Mouse (Mus musculus) neural tube, embryonic 15.5 days (tissue): ENCODE data around the gene Sltm. TPM values are rescaled to one million over a fixed set of nuclear protein-coding genes. Genes with fewer than 3 reads are reported as not detected.
A peak's percentile ranks its signal among the peaks of the same experiment; 100 is the strongest.
"Not testable (repeated sequence)": the region's sequence is repeated elsewhere in the genome, so short reads cannot be mapped to it uniquely, and the experiment has no call there.

Source experiments
- ATAC-seq: fragments of 200-750 bp; cut with Nextera tagmentation; 2 replicates; pipeline ENCODE4 v1.8.0; 2017; ENCODE audit warnings: mild to moderate bottlenecking, moderate TSS enrichment, moderate library complexity; ENCODE audit not compliant: low FRiP score
- H3K27ac ChIP-seq: fragments of 300-500 bp; sonication (generic); replicated peaks from 2 replicates; pipeline ENCODE4 v1.5.1; 2015; ENCODE audit warnings: mild to moderate bottlenecking, inconsistent platforms
- H3K27me3 ChIP-seq: fragments of 300-500 bp; sonication (generic); replicated peaks from 2 replicates; pipeline ENCODE4 v1.6.1; 2015; ENCODE audit warnings: inconsistent platforms
- H3K36me3 ChIP-seq: fragments of 300-500 bp; sonication (generic); 2 replicates; pipeline ENCODE4 v1.6.1; 2015; ENCODE audit warnings: inconsistent platforms
- H3K4me1 ChIP-seq: fragments of 300-500 bp; sonication (generic); 2 replicates; pipeline ENCODE4 v1.6.1; 2015; ENCODE audit warnings: inconsistent platforms
- H3K4me2 ChIP-seq: fragments of 300-500 bp; sonication (generic); 2 replicates; pipeline ENCODE4 v1.6.1; 2015; ENCODE audit warnings: inconsistent platforms, mild to moderate bottlenecking, moderate library complexity
- H3K4me3 ChIP-seq: fragments of 300-500 bp; sonication (generic); replicated peaks from 2 replicates; pipeline ENCODE4 v1.5.1; 2015; ENCODE audit warnings: mild to moderate bottlenecking, inconsistent platforms
- H3K9ac ChIP-seq: fragments of 300-500 bp; sonication (generic); replicated peaks from 2 replicates; pipeline ENCODE4 v1.6.1; 2015; ENCODE audit warnings: mild to moderate bottlenecking, inconsistent platforms
- H3K9me3 ChIP-seq: fragments of 300-500 bp; sonication (generic); replicated peaks from 2 replicates; pipeline ENCODE4 v1.6.1; 2016; ENCODE audit warnings: inconsistent platforms
- WGBS: fragments of 180-500 bp; shearing (Covaris S2); methylation state at CpG from one replicate; pipeline ENCODE4 v1.1.7; 2015; ENCODE audit warnings: mixed read lengths; 5-methylcytosine and 5-hydroxymethylcytosine counted together
- polyA plus RNA-seq: library from polyadenylated mRNA; unstranded; fragments of >200 nt; fragmentation: Nextera tagmentation; extraction: Ambion mirVana; gene quantifications from 2 replicates; pipeline ENCODE4 v1.2.1, GENCODE M21; 2015

The Sltm gene
- polyA plus RNA-seq, 1 experiment from 2014 or later: 58.6 TPM

DNA sequence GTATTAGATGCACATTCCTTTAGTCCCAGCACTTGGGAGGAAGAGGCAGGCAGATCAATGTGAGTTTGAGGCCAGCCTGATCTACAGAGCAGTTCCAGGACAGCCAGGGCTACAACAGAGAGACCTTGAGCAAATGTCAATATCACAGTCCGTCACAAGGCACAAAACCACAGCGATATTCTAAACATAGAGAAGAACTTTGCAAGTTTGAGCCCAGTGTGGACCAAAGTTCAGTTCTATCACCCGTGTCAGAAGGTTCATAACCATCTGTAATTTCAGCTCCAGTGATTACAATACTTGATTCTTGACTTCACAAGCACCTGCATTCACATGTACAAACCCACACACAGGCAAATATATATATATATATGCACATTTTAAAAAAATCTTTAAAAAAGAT lies 21.9 kb upstream of the Sltm start:
- 85% methylated on average over 3 of the region's 3 CpGs for WGBS
- no peaks in the 10 kb centered on the region for H3K4me1 ChIP-seq
- H3K27ac ChIP-seq: no peak overlapping the region
- H3K4me3 ChIP-seq: no peak overlapping the region
- no peaks in the 10 kb centered on the region for H3K9me3 ChIP-seq
- ATAC-seq: no peak
- H3K27me3 ChIP-seq: no peaks in the 10 kb centered on the region
- H3K9ac ChIP-seq: no peak overlapping the region
- H3K36me3 ChIP-seq: no peaks in the 10 kb centered on the region
- no peak overlapping the region for H3K4me2 ChIP-seq

DNA sequence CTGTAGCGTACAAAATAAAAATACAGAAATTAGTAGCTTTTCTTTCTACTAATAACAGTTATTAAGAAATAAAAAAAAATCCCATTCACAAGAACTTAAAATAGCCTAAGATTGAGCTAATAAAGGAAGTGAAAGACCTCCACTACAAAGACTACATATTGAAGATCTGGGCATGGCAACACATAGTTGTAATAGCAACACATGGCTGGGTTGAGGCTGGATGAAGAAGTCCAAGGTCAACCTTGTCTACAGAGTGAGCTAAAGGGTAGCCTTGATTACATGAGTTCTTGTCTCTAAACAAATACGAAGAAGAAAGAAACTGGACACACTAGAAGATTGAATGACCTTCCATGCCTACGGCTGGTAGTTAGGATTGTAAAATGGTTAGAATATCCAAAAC lies 18.7 kb upstream of the Sltm start:
- no peaks in the 10 kb centered on the region for H3K36me3 ChIP-seq
- ATAC-seq: no peak
- no peak overlapping the region for H3K9ac ChIP-seq
- no peaks in the 10 kb centered on the region for H3K27me3 ChIP-seq
- H3K4me3 ChIP-seq: no peak overlapping the region
- no peak overlapping the region for H3K27ac ChIP-seq
- WGBS: 97% methylated on average over 3 of the region's 3 CpGs
- no peaks in the 10 kb centered on the region for H3K9me3 ChIP-seq
- no peak overlapping the region for H3K4me2 ChIP-seq
- no peaks in the 10 kb centered on the region for H3K4me1 ChIP-seq

DNA sequence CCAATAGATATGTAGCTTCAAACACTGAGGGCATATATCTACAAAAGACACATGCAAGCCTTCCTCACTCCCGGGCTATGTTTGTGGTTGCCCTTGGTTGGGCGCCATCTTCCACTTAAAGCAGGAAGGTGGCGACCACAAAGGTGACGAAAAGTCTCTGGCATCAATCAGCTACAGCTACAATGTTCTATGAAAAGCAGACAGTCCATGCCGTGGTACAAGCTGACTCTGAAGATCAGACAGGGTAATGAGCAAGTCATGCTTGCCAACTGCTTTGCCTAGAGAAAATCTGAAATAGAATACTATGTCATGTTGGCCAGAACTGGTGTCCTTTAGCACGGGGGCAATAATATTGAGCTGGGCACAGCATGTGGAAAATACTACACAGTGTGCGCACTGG lies 18.2 kb upstream of the Sltm start:
- Histone ChIP-seq H3K4me2 (no peak overlapping the region), H3K4me1 (no peaks in the 10 kb centered on the region), H3K27ac (no peak overlapping the region), H3K9ac (no peak overlapping the region), H3K4me3 (no peak overlapping the region), H3K36me3 (no peaks in the 10 kb centered on the region), H3K9me3 (no peaks in the 10 kb centered on the region), H3K27me3 (no peaks in the 10 kb centered on the region)
- 90% methylated on average over 7 of the region's 7 CpGs for WGBS
- no peak for ATAC-seq

DNA sequence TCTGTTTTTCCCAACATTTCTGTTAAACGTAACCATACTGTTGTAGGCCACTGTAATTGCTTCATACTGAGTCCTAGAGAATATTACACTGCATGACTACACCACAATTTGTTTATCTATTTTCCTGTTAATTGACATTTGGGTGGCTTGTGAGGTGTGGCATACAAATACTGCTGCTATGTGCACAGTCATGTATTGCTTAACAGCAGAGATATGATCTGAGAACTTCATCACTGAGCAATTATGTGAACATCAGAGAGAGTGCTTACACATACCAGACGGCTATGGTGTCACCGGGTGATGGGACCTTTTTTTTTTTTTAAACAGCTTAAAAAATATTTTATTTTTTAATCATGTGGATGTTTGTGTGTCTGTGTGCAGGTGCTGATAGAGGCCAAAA lies 9.2 kb upstream of the Sltm start:
- Histone ChIP-seq H3K36me3 (no peaks in the 10 kb centered on the region), H3K9ac (no peak overlapping the region), H3K4me2 (no peak overlapping the region), H3K27me3 (no peaks in the 10 kb centered on the region), H3K9me3 (no peaks in the 10 kb centered on the region), H3K4me1 (no peaks in the 10 kb centered on the region), H3K27ac (no peak overlapping the region), H3K4me3 (no peak overlapping the region)
- 84% methylated on average over 3 of the region's 3 CpGs for WGBS
- no peak for ATAC-seq

DNA sequence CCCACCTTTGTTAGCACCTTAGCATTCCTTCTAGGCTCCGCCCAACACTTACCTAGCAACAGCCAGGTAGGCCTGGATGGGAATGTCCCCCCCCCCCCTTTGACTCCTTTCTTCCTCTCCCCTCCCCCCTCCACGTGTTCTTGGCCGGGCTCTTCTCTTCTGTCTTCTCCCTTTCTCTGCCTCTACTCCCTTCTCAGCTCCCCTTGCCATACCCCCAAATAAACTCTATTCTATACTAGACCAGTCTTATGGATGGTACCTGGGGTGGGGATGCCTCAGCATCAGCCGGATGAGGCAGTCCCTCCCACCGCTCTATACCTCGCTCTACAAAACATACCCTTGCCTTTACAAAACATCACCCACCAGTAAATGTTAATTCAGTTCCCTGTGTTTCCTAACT lies 970 bp upstream of the Sltm start:
- H3K27ac ChIP-seq: no peak overlapping the region
- 13% methylated on average over 6 of the region's 6 CpGs for WGBS
- no peaks in the 10 kb centered on the region for H3K27me3 ChIP-seq
- peak overlapping the region; percentile 85 for H3K4me3 ChIP-seq
- peak overlapping the region; percentile 67; the same call in 1 of the 2 replicates for H3K9ac ChIP-seq
- peaks cover 22% of the 10 kb centered on the region for H3K4me1 ChIP-seq
- no peak for ATAC-seq
- peak overlapping the region; percentile 88 for H3K4me2 ChIP-seq
- H3K36me3 ChIP-seq: no peaks in the 10 kb centered on the region
- H3K9me3 ChIP-seq: no peaks in the 10 kb centered on the region

DNA sequence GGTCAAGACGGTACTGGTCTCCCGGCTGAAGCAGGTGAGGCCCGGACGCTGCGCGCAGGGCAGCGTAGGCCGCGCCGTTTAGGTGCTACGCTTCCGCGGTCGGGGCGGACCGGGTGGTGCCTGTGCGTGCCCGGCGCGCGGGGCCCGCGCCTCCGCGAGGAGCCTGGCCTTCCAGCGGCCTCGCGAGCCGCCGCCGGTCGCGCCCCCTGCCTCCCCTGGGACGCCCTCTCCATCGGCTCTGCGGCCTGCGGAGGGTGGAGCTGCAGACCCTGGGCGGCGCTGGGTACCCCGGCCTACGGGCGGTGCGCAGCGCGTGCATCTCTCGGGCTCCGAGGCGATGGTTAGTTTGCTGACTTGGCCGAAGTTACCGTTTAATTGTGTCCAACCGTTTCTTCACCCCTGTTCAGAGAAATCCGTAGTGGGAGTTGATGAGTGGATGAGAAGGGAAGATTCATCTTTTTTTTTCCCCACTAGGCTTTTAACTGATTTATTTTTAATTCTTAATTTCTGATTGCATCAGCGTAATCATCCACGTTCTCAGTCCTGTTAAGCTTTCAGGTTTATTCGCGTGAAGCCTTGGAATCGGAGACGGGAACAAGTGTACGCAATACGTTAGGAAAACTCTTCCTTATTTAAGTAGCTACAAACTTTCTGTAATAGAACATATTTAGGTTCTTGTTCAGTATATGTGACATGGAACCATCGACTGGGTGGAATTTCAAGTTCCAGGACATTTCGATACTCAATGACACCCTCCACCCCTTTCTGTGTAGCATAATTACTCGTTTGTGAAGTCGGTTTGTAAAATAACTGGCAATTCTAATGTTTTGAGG lies 710 bp downstream of the Sltm start:
- Histone ChIP-seq H3K36me3 (no peaks in the 10 kb centered on the region), H3K4me3 (peak overlapping the region; percentile 85), H3K9ac (peak overlapping the region; percentile 95), H3K4me2 (peak overlapping the region; percentile 88), H3K27ac (peak overlapping the region; percentile 99), H3K4me1 (peaks cover 31% of the 10 kb centered on the region), H3K27me3 (no peaks in the 10 kb centered on the region), H3K9me3 (no peaks in the 10 kb centered on the region)
- peak; percentile 74 for ATAC-seq
- WGBS: under 1% methylated on average over 64 of the region's 64 CpGs

DNA sequence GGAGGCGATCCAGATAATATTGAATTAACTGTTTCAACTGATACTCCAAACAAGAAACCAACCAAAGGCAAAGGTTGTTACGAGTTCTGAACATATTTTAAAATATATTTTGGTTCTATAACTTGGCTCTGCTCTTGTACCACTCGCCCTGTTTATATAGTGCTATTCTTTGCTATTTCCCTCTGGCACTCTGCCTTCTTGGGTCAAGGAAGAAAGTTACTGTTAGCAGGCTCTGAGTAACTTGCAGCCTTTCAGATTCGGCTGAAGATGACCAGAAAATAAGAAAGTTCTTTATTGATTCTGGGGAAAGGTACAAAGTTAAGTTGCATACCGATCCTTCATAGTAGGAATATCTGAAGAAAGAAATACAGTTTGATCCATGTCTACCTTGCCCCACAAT lies 1.4 kb downstream of the Sltm start:
- Histone ChIP-seq H3K4me1 (peaks cover 31% of the 10 kb centered on the region), H3K27me3 (no peaks in the 10 kb centered on the region), H3K27ac (no peak overlapping the region), H3K9me3 (no peaks in the 10 kb centered on the region), H3K4me3 (peak overlapping the region; percentile 85), H3K4me2 (peak overlapping the region; percentile 88), H3K9ac (no peak overlapping the region), H3K36me3 (no peaks in the 10 kb centered on the region)
- WGBS: 68% methylated on average over 5 of the region's 5 CpGs
- ATAC-seq: no peak

DNA sequence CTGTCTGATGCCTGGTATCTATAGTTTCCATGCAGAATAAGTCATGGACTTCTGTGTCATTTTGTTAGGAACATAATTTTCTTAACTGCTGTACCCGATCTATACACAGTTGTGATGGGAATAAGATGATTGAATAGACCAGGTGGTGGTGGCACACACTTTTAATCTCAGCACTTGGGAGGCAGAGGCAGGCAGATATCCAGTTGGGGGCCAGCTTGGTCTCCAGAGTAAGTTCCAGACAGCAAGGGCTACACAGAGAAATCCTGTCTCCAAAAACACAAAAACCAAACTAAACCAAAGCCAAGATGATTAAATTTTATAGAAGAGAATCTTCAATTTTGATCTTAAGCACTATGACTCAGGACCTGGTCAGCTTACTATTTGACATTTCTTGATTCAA lies 2.3 kb downstream of the Sltm start:
- H3K9me3 ChIP-seq: no peaks in the 10 kb centered on the region
- no peak overlapping the region for H3K4me2 ChIP-seq
- no peak overlapping the region for H3K4me3 ChIP-seq
- H3K27ac ChIP-seq: no peak overlapping the region
- H3K27me3 ChIP-seq: no peaks in the 10 kb centered on the region
- WGBS: 61% methylated on average over 1 of the region's 1 CpGs
- no peak for ATAC-seq
- H3K4me1 ChIP-seq: peaks cover 31% of the 10 kb centered on the region
- no peak overlapping the region for H3K9ac ChIP-seq
- no peaks in the 10 kb centered on the region for H3K36me3 ChIP-seq

DNA sequence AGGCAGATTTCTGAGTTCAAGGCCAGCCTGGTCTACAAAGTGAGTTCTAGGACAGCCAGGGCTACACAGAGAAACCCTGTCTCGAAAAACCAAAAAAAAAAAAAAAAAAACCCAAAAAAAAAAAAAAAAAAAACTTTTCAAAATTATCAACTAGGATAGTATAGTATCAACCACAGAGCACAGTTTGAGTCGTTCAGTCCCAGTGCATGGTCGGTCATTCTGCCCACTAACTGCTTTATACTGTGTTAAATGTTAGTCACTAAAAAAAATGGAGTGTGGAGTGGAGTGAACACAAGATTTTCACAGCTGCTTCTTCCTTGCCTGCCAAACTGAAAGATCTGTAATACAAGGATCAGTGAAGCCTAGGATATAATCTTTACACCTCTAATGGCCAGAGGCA lies 4.0 kb downstream of the Sltm start:
- not testable (repeated sequence) for ATAC-seq, H3K27ac ChIP-seq, H3K27me3 ChIP-seq, H3K9me3 ChIP-seq, H3K4me3 ChIP-seq, H3K36me3 ChIP-seq, H3K9ac ChIP-seq, H3K4me2 ChIP-seq
- H3K4me1 ChIP-seq: peaks cover 29% of the 10 kb centered on the region
- WGBS: 84% methylated on average over 2 of the region's 3 CpGs

DNA sequence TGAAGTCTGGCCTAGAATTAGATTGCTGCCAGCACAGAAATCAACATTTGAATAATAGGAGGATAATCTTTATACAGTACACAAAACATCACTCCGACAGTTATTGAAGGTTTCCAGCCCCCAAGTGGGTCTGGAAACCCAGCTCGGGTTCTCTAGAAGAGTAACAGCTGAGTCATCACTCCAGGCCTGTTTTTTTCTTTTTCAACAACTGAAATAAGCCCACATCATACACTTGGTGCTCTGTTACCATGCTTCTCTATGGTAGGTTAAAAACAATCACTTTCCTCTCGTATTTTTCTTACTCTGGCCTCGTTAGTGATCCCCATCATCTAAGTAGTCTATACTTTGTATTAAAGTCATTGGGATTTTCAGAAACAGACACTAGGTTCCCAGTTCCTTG lies 5.8 kb downstream of the Sltm start:
- no peak overlapping the region for H3K27ac ChIP-seq
- ATAC-seq: no peak
- WGBS: 88% methylated on average over 4 of the region's 4 CpGs
- H3K4me1 ChIP-seq: peaks cover 24% of the 10 kb centered on the region
- no peaks in the 10 kb centered on the region for H3K27me3 ChIP-seq
- no peak overlapping the region for H3K4me2 ChIP-seq
- H3K4me3 ChIP-seq: no peak overlapping the region
- H3K9me3 ChIP-seq: no peaks in the 10 kb centered on the region
- no peak overlapping the region for H3K9ac ChIP-seq
- H3K36me3 ChIP-seq: peaks cover 9% of the 10 kb centered on the region; the same call in 1 of the 2 replicates

DNA sequence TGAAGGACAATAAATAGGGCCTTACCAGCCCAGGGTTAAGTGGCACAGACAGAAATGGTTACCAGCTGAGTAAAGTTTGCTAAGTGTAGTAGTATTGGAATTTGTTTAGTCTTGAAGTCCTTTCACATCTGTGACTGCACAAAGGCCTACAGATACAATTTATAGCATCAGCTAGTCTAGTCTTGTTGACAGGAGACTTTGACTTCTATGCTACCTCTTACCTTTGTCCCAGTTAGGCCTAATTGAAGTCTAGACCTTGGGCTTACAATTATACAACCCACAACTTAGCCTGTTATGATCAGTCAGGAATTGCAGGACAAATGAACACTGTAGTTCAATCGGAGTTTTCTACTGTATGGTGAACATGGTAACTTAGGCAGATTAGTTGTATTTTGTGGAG lies 9.0 kb downstream of the Sltm start:
- no peak for ATAC-seq
- no peaks in the 10 kb centered on the region for H3K9me3 ChIP-seq
- no peak overlapping the region for H3K4me2 ChIP-seq
- H3K4me1 ChIP-seq: peaks cover 9% of the 10 kb centered on the region
- H3K4me3 ChIP-seq: no peak overlapping the region
- no peaks in the 10 kb centered on the region for H3K27me3 ChIP-seq
- H3K9ac ChIP-seq: no peak overlapping the region
- no peak overlapping the region for H3K27ac ChIP-seq
- WGBS: 100% methylated on average over 1 of the region's 1 CpGs
- peaks cover 9% of the 10 kb centered on the region; the same call in 1 of the 2 replicates for H3K36me3 ChIP-seq

DNA sequence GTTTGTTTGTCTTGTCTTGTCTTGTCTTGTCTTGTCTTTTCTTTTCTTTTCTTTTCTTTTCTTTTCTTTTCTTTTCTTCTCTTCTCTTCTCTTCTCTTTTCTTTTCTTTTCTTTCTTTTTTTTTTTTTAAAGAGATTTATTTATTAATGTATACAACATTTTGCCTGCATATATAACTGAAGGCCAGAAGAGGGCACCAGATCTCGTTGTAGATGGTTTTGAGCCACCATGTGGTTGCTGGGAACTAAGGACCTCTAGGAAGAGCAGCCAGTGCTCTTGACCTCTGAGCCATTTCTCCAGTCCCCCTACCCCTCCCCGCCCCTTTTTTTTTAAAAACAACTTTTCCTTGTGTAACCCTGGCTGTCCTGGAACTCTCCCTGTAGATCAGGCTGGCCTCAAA lies 9.7 kb downstream of the Sltm start:
- H3K4me3 ChIP-seq, H3K9ac ChIP-seq, H3K4me1 ChIP-seq, ATAC-seq, H3K9me3 ChIP-seq, H3K4me2 ChIP-seq, H3K36me3 ChIP-seq, H3K27me3 ChIP-seq, H3K27ac ChIP-seq: not testable (repeated sequence)
- WGBS: 96% methylated on average over 2 of the region's 2 CpGs
